Mouse (Mus musculus) CH12.LX (cell line): ENCODE measurements around the gene Naa80.

Experiments used
- BHLHE40 ChIP-seq: IDR thresholded peaks from 2 replicates; pipeline ENCODE4 v1.6.1; 2011; ENCODE audit warnings: mild to moderate bottlenecking, low read depth, low read length, improper control_type of control experiment
- MAFK ChIP-seq: IDR thresholded peaks from 2 replicates; pipeline ENCODE4 v1.6.1; 2011; ENCODE audit warnings: low read length, improper control_type of control experiment; ENCODE audit not compliant: insufficient replicate concordance
- NELFE ChIP-seq: IDR thresholded peaks from 2 replicates; pipeline ENCODE4 v1.6.1; 2011; ENCODE audit warnings: low read depth, low read length, improper control_type of control experiment
- POLR2A ChIP-seq: IDR thresholded peaks from 2 replicates; pipeline ENCODE4 v1.6.1; 2011; ENCODE audit warnings: low read depth, mild to moderate bottlenecking, improper control_type of control experiment, low read length
- POLR2AphosphoS2 ChIP-seq: IDR thresholded peaks from 2 replicates; pipeline ENCODE4 v1.6.1; 2011; ENCODE audit warnings: low read depth, low read length, improper control_type of control experiment
- TBP ChIP-seq: conservative IDR thresholded peaks from 2 replicates; pipeline ENCODE4 v1.6.1; 2011; ENCODE audit warnings: low read depth, low read length, improper control_type of control experiment
- ZNF384 ChIP-seq: IDR thresholded peaks from 2 replicates; pipeline ENCODE4 v1.6.1; 2012; ENCODE audit warnings: low read depth, low read length, improper control_type of control experiment, inconsistent platforms

DNA sequence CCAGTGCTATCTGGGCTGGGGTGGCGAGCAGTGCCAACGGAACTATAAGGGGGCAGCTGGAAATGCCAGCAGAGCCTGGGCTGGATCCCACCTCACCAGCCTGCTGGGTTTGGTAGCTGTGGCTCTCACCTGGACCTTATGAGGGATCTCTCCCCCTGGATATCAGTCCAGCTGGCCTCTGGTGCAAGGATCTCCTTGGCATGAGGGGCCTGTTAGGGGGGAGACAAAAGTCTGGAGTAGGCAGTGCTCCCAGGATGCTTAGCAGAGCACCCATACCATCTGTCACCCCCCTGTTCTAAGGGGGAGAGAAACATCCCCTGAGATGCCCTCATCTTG, 6.4 kb upstream of the Naa80 start:
- TF ChIP-seq ZNF384 (no peak), BHLHE40 (no peak), POLR2A (no peak), NELFE (no peak), TBP (no peak), MAFK (no peak), POLR2AphosphoS2 (no peak)
